Comparison of ENCODE assay signal across 19 mouse cellular contexts in the genomic region with DNA sequence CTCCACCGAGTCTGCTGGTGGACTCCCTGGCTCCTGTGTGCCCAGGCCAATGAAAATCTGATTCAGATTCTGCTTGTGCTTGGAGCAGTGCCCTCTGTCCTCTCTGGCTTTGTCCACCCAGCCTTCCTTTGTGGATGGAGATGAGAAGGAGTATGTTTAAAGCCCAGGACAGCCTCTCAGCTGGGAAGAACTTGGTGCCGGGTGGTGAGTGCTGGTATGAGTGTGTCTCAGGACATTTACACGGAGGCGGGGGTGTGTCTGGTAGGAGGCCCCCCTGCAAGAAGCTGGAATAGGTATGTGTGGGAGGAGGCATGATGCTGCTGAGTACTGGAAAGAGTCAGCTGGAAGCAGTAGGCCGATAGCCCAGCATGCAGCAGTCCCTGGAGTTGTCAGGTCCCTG. TPM values are rescaled to one million over a fixed set of nuclear protein-coding genes. Genes with fewer than 3 reads are reported as not detected.
DNase-seq lines count a peak whose midpoint lies in the region; ATAC-seq and TF ChIP-seq lines count a peak whose summit lies in the region.
"Had no signal": no experiment of that assay in that cellular context is flagged by ENCODE, and none has a peak within 500 bp of the region (broad histone marks: within the 10 kb centered on the region; RNA-seq: fewer than 3 reads in every experiment).

No protein-coding gene starts in this region.

- no peak for TF ChIP-seq CTCF in midbrain, postnatal 0 days (IDR thresholded peaks at IDR 0.05)

- no peak overlapping the region for H3K4me3 ChIP-seq in hindbrain, embryonic 11.5 days (ENCODE audit: low read depth, low read length)
- no peak overlapping the region for H3K4me3 ChIP-seq in hindbrain, embryonic 10.5 days
- no peak overlapping the region for H3K4me3 ChIP-seq in hindbrain, embryonic 12.5 days
- peak overlapping the region; percentile 73; the same call in 1 of the 2 replicates for H3K4me3 ChIP-seq in midbrain, postnatal 0 days (ENCODE audit: low read depth, low read length)
- H3K4me3 ChIP-seq: embryonic facial prominence, embryonic 12.5 days; megakaryocyte, embryonic 14.5 days had no signal

- 51% methylated on average over 5 of the region's 5 CpGs for WGBS in hindbrain, embryonic 11.5 days
- 54% methylated on average over 5 of the region's 5 CpGs for WGBS in hindbrain, embryonic 10.5 days
- WGBS in hindbrain, embryonic 12.5 days: 49% methylated on average over 5 of the region's 5 CpGs
- 61% methylated on average over 5 of the region's 5 CpGs for WGBS in midbrain, postnatal 0 days

- 0 out of 2 replicates have a peak overlapping the region, but pooled peaks have one; percentile 5 for H3K4me2 ChIP-seq in hindbrain, embryonic 11.5 days (replicated peaks; ENCODE audit: low read depth, low read length)
- H3K4me2 ChIP-seq in hindbrain, embryonic 12.5 days (replicated peaks): 0 out of 2 replicates have a peak overlapping the region, but pooled peaks have one; percentile 93
- peak overlapping the region; percentile 62 for H3K4me2 ChIP-seq in midbrain, postnatal 0 days (ENCODE audit: low read depth, low read length, poor library complexity, severe bottlenecking)
- H3K4me2 ChIP-seq: heart, embryonic 11.5 days; lung, embryonic 14.5 days had no signal

- no peak for ATAC-seq in hindbrain, embryonic 11.5 days (ENCODE audit: low FRiP score)
- ATAC-seq in hindbrain, embryonic 12.5 days (ENCODE audit: low FRiP score): no peak
- no peak for ATAC-seq in midbrain, postnatal 0 days (ENCODE audit: low FRiP score)

- no peaks in the 10 kb centered on the region for H3K36me3 ChIP-seq in hindbrain, embryonic 11.5 days (ENCODE audit: control insufficient read depth, insufficient read depth, low read length)
- H3K36me3 ChIP-seq in hindbrain, embryonic 10.5 days: no peaks in the 10 kb centered on the region
- no peaks in the 10 kb centered on the region for H3K36me3 ChIP-seq in hindbrain, embryonic 12.5 days
- H3K36me3 ChIP-seq in midbrain, postnatal 0 days (ENCODE audit: insufficient read depth, low read length): no peaks in the 10 kb centered on the region
- H3K36me3 ChIP-seq: embryonic facial prominence, embryonic 12.5 days had no signal

- peaks cover 15% of the 10 kb centered on the region for H3K4me1 ChIP-seq in hindbrain, embryonic 11.5 days (replicated peaks; ENCODE audit: control insufficient read depth, insufficient read depth, low read length)
- peaks cover 86% of the 10 kb centered on the region for H3K4me1 ChIP-seq in hindbrain, embryonic 10.5 days (replicated peaks)
- H3K4me1 ChIP-seq in hindbrain, embryonic 12.5 days: peaks cover 60% of the 10 kb centered on the region
- H3K4me1 ChIP-seq in midbrain, postnatal 0 days (ENCODE audit: insufficient read depth, low read length): peaks cover 44% of the 10 kb centered on the region

- DNase-seq in hindbrain, embryonic 11.5 days (ENCODE audit: low spot score): no peak
- no peak for DNase-seq in hindbrain, embryonic 10.5 days (ENCODE audit: low spot score)
- DNase-seq in cerebellum, adult 18-20 months: peak; percentile 50 to 51
- no peak for DNase-seq in midbrain, postnatal 0 days (ENCODE audit: low spot score)
- no peak for DNase-seq in spleen, postnatal 36 days (ENCODE audit: low spot score in 2 of 2)
- DNase-seq in urinary bladder, adult 2 months (ENCODE audit: low spot score): no peak
- DNase-seq in frontal cortex, postnatal 36 days (ENCODE audit: low spot score in 2 of 2): no peak
- DNase-seq: adrenal gland, postnatal 25 days; gastrocnemius, postnatal 25 days; heart, postnatal 36 days; kidney, adult 18-20 months; liver; lung, embryonic 14.5 days; thymus, postnatal 4 days had no signal

- H3K27me3 ChIP-seq in hindbrain, embryonic 11.5 days (ENCODE audit: control insufficient read depth, insufficient read depth, low read length): peaks cover 4% of the 10 kb centered on the region; the same call in 1 of the 2 replicates
- H3K27me3 ChIP-seq in hindbrain, embryonic 10.5 days (ENCODE audit: insufficient read depth, poor library complexity, severe bottlenecking): peaks cover 25% of the 10 kb centered on the region
- H3K27me3 ChIP-seq in hindbrain, embryonic 12.5 days: peaks cover 15% of the 10 kb centered on the region
- no peaks in the 10 kb centered on the region for H3K27me3 ChIP-seq in midbrain, postnatal 0 days (ENCODE audit: insufficient read depth, low read length)

- H3K9me3 ChIP-seq in hindbrain, embryonic 11.5 days (ENCODE audit: control insufficient read depth, low read length): no peaks in the 10 kb centered on the region
- H3K9me3 ChIP-seq in hindbrain, embryonic 10.5 days: no peaks in the 10 kb centered on the region
- H3K9me3 ChIP-seq in hindbrain, embryonic 12.5 days (replicated peaks): no peaks in the 10 kb centered on the region
- no peaks in the 10 kb centered on the region for H3K9me3 ChIP-seq in midbrain, postnatal 0 days (ENCODE audit: low read length)
- H3K9me3 ChIP-seq: embryonic facial prominence, embryonic 12.5 days had no signal

- H3K9ac ChIP-seq in hindbrain, embryonic 11.5 days (ENCODE audit: low read depth, low read length): no peak overlapping the region
- no peak overlapping the region for H3K9ac ChIP-seq in hindbrain, embryonic 12.5 days
- H3K9ac ChIP-seq in midbrain, postnatal 0 days (replicated peaks; ENCODE audit: low read length, poor library complexity, severe bottlenecking): peak overlapping the region; percentile 39
- H3K9ac ChIP-seq: embryonic facial prominence, embryonic 12.5 days; lung, embryonic 14.5 days had no signal

- no peak overlapping the region for H3K27ac ChIP-seq in hindbrain, embryonic 11.5 days (ENCODE audit: low read depth, low read length)
- H3K27ac ChIP-seq in hindbrain, embryonic 10.5 days: no peak overlapping the region; the same call in 1 of the 2 replicates
- H3K27ac ChIP-seq in hindbrain, embryonic 12.5 days: no peak overlapping the region
- no peak overlapping the region for H3K27ac ChIP-seq in midbrain, postnatal 0 days (ENCODE audit: low read depth, low read length)
- H3K27ac ChIP-seq: embryonic facial prominence, embryonic 12.5 days had no signal

RNA-seq across cellular contexts. Expression of gene Igsf9b, which starts 3.3 kb away (rescaled TPM):
- 5.7 and 6.6 TPM in 2 replicates for polyA plus RNA-seq in hindbrain, embryonic 11.5 days (2014; fragmentation: Nextera tagmentation; extraction: Ambion mirVana)
- 6.8 and 6.9 TPM in 2 replicates for polyA plus RNA-seq in hindbrain, embryonic 10.5 days (2016; fragmentation: Nextera tagmentation; extraction: Ambion mirVana)
- polyA plus RNA-seq in hindbrain, embryonic 12.5 days (2016; fragmentation: Nextera tagmentation; extraction: Ambion mirVana): 10.3 and 11.6 TPM in 2 replicates
- total RNA-seq in midbrain, postnatal 0 days (2014; rRNA removed): 64.8 and 83.3 TPM in 2 replicates
- 17.4 and 19.3 TPM in 2 replicates for polyA plus RNA-seq in midbrain, postnatal 0 days (2015; fragmentation: Nextera tagmentation; extraction: Ambion mirVana)
- polyA plus RNA-seq in urinary bladder, adult 2 months (2012; rRNA removed): 6.3 and 7.7 TPM in 2 replicates
- total RNA-seq: MEL had no signal

Comparison
In these comparisons a context has a peak if more than half of its experiments do, and no peak if none do; other contexts are left out.
1. DNase-seq: peak in cerebellum, adult 18-20 months (2 of 2); none in hindbrain, embryonic 11.5 days (single experiment), hindbrain, embryonic 10.5 days (single experiment), midbrain, postnatal 0 days (single experiment), spleen, postnatal 36 days (0 of 2), urinary bladder, adult 2 months (single experiment) and frontal cortex, postnatal 36 days (0 of 2).
2. H3K4me2 ChIP-seq: peak in every context shown above with its lines; median percentile 93 in hindbrain, embryonic 12.5 days; 62 in midbrain, postnatal 0 days; 5 in hindbrain, embryonic 11.5 days.